Mouse (Mus musculus): ENCODE measurements around the gene Gm28269.

Gene Gm28269

GRCm38 (mm10) chrX:21744997-21745396 lies at the start of gene Gm28269:
Gm28269 (minus strand) TSS chrX:21745097.
- no peak for DNase-seq (ENCODE audit: low spot score in 2 of 2)

- DNase-seq (ENCODE audit: low spot score in 2 of 2) = no peak
These were observed 28.0 kb downstream of the Gm28269 start for GRCm38 (mm10) chrX:21716885-21717284.

GRCm38 (mm10) chrX:21715293-21715692 lies 29.6 kb downstream of the Gm28269 start:
- no peak for DNase-seq (ENCODE audit: low spot score in 2 of 2)

- no peak for DNase-seq (ENCODE audit: low spot score in 2 of 2)
These were observed 30.1 kb downstream of the Gm28269 start, which contains the start of gene Slc6a14 for GRCm38 (mm10) chrX:21714829-21715228. Slc6a14 (plus strand) TSS chrX:21714896.

- no peak for DNase-seq (ENCODE audit: low spot score in 2 of 2)
These were observed 40.4 kb downstream of the Gm28269 start for GRCm38 (mm10) chrX:21704470-21704869.

GRCm38 (mm10) chrX:21701646-21702045 lies 43.3 kb downstream of the Gm28269 start:
- no peak for DNase-seq (ENCODE audit: low spot score in 2 of 2)

- DNase-seq (ENCODE audit: low spot score in 2 of 2) = no peak
These were observed 49.2 kb downstream of the Gm28269 start for GRCm38 (mm10) chrX:21695687-21696086.

- no peak for DNase-seq (ENCODE audit: low spot score in 2 of 2)
These were observed 49.7 kb downstream of the Gm28269 start for GRCm38 (mm10) chrX:21695220-21695619.

Measured in heart, adult 9 months (tissue).